Mouse (Mus musculus) testis, adult 2 months (tissue): ENCODE results near the gene Git2. TPM values are rescaled to one million over a fixed set of nuclear protein-coding genes. Genes with fewer than 3 reads are reported as not detected.

Experiments
- H3K27ac ChIP-seq: fragments of 200-500 bp; 2 replicates; pipeline ENCODE4 v1.5.1; 2012; ENCODE audit warnings: low read depth, low read length; ENCODE audit not compliant: control insufficient read depth, insufficient read depth
- H3K27me3 ChIP-seq: fragments of 200-500 bp; 2 replicates; pipeline ENCODE4 v1.6.1; 2012; ENCODE audit warnings: mild to moderate bottlenecking, low read length, moderate library complexity; ENCODE audit not compliant: control insufficient read depth, insufficient read depth
- H3K36me3 ChIP-seq: fragments of 200-500 bp; 2 replicates; pipeline ENCODE4 v1.6.1; 2012; ENCODE audit warnings: mild to moderate bottlenecking, low read length; ENCODE audit not compliant: control insufficient read depth, insufficient read depth
- H3K4me1 ChIP-seq: fragments of 200-500 bp; 2 replicates; pipeline ENCODE4 v1.6.1; 2012; ENCODE audit warnings: low read length; ENCODE audit not compliant: control insufficient read depth, insufficient read depth
- H3K4me3 ChIP-seq: fragments of 200-500 bp; 2 replicates; pipeline ENCODE4 v1.5.1; 2012; ENCODE audit warnings: low read depth, mild to moderate bottlenecking, low read length, moderate library complexity, mixed read lengths; ENCODE audit not compliant: control insufficient read depth
- CTCF ChIP-seq: fragments of 200-500 bp; IDR thresholded peaks from 2 replicates; pipeline ENCODE4 v1.5.1; 2012; ENCODE audit warnings: low read depth, mild to moderate bottlenecking, inconsistent platforms, low read length, moderate library complexity; ENCODE audit not compliant: control insufficient read depth, insufficient read depth, insufficient replicate concordance
- POLR2A ChIP-seq: fragments of 200-500 bp; IDR thresholded peaks from 2 replicates; pipeline ENCODE4 v1.6.1; 2012; ENCODE audit warnings: low read depth, mild to moderate bottlenecking, inconsistent platforms, low read length, moderate library complexity; ENCODE audit not compliant: control insufficient read depth
- polyA plus RNA-seq: library from polyadenylated mRNA; depleted of rRNA; stranded (reverse); fragments of >200 nt; gene quantifications from 2 replicates; pipeline ENCODE4 v1.2.3, GENCODE M21; 2012

Gene Git2
- polyA plus RNA-seq, 1 experiment = 16.1 TPM

DNA sequence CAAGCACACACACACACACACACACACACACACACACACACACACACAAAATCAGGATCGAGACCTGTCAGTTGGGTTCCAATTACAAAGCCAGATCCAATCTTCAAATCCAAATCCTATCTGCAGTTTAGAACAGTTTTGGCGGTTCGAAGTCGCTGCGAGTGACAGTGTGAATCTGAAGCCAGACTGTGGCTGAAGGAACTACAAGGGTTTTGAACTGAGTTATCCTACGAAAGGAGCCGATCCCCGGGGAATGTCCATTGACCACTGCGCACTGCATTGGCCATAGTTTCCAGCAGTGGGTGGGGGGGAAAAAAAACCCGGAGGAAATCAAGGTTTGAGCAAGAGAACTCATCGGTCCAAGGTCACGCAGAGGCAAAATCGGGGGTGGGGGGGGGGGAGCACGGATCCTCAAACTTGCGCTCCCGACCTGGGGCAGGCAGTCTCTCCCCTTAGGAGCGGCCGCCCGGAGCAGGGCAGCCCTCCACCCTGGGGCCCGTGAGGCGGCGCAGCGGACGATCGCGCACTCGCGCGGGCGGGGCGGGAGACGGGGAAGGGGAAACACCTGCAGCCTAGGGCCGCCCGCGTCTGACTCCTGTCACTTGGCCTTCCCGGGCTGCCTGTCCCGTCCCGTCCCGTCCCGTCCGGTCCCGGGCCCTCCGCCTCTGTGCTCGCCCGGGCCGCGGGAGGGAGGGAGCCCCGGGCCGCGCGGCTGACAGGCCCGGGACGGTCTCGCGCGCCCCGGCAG is 2.7 kb downstream of the Git2 start:
- peak overlapping the region; percentile 92 for H3K4me3 ChIP-seq
- H3K4me1 ChIP-seq = peaks cover 19% of the 10 kb centered on the region
- TF ChIP-seq CTCF (no peak), POLR2A (no peak)
- H3K27me3 ChIP-seq = no peaks in the 10 kb centered on the region
- H3K27ac ChIP-seq = peak overlapping the region; percentile 67
- no peaks in the 10 kb centered on the region for H3K36me3 ChIP-seq

GRCm38 (mm10) chr5:114771796-114772195 is 3.5 kb downstream of the Git2 start:
- Histone ChIP-seq H3K36me3 (no peaks in the 10 kb centered on the region), H3K27ac (no peak overlapping the region), H3K27me3 (no peaks in the 10 kb centered on the region), H3K4me3 (no peak overlapping the region), H3K4me1 (peaks cover 17% of the 10 kb centered on the region)
- no peak for TF ChIP-seq POLR2A
- TF ChIP-seq CTCF = no peak

DNA sequence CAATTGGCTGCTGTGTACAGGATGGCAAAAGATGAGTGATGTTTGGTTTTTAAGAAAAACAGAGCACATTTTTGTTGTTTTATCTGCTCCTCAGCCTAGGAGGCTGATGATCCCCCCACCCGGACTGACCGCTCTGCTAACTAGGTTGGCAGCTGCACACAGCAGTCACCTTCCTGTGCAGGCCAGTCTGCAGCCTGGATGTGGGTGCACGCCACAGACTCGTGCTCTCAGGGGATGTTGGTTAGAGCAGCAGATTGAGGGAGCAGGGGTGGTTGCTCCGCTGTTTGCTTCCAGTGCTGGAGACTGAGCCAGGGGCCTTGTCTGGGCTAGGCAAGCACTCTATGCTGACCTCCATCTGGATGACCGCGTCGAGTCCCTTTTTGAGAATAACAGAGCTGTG is 5.5 kb downstream of the Git2 start:
- Histone ChIP-seq H3K27ac (no peak overlapping the region), H3K4me1 (peaks cover 7% of the 10 kb centered on the region), H3K27me3 (no peaks in the 10 kb centered on the region), H3K36me3 (no peaks in the 10 kb centered on the region), H3K4me3 (no peak overlapping the region)
- TF ChIP-seq CTCF = no peak
- no peak for TF ChIP-seq POLR2A

GRCm38 (mm10) chr5:114767185-114767584 is 8.1 kb downstream of the Git2 start:
- Histone ChIP-seq H3K4me1 (peaks cover 2% of the 10 kb centered on the region; the same call in 1 of the 2 replicates), H3K27ac (no peak overlapping the region), H3K4me3 (no peak overlapping the region), H3K27me3 (no peaks in the 10 kb centered on the region), H3K36me3 (no peaks in the 10 kb centered on the region)
- no peak for TF ChIP-seq POLR2A
- TF ChIP-seq CTCF = no peak

DNA sequence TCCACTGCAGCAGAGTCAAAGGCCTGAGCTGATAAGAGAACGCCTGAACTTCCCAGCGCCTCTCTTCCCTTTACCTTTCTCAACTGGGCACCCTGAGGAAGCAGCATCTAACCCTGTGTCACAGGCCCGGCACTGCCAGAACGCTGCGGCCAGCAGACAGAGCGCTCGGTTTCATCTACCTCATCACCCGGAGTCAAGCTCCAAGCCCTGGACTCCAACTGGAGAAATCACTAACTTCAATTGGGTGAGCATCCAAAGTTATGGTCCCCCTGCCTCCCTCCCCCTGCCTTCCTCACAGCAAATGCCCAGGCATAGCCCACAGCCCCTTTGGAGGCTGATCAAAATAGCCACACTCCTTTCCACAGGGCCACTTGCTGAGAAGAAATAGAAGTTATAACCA is 8.6 kb downstream of the Git2 start:
- Histone ChIP-seq H3K27me3 (no peaks in the 10 kb centered on the region), H3K4me1 (no peaks in the 10 kb centered on the region), H3K4me3 (no peak overlapping the region), H3K36me3 (no peaks in the 10 kb centered on the region), H3K27ac (no peak overlapping the region)
- no peak for TF ChIP-seq POLR2A
- TF ChIP-seq CTCF = no peak

GRCm38 (mm10) chr5:114764812-114765735 is 10.2 kb downstream of the Git2 start:
- H3K4me3 ChIP-seq = no peak overlapping the region
- H3K27me3 ChIP-seq = no peaks in the 10 kb centered on the region
- H3K27ac ChIP-seq = no peak overlapping the region
- TF ChIP-seq POLR2A (no peak), CTCF (no peak)
- no peaks in the 10 kb centered on the region for H3K4me1 ChIP-seq
- peaks cover 2% of the 10 kb centered on the region; the same call in 1 of the 2 replicates for H3K36me3 ChIP-seq

DNA sequence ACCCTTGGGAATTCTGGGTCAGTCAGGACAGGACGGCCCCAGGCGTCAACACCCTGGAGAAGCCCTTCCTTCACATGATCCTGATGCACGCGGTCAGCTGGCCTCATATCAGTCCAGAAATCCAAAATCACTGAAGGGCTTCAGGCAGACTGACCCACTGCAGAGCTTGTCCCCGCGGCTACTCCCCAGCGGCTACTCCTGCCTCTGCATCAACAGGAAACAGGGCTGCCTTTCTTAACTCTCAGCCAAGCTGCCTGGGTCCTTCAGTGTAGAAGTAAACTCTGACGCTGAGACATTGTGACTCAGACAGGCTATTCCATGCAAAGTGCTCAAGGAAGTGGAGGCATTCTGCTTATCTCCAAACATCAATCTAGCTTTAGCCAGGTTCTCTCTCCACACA is 13.3 kb downstream of the Git2 start:
- no peak overlapping the region for H3K4me3 ChIP-seq
- H3K36me3 ChIP-seq = peaks cover 2% of the 10 kb centered on the region
- H3K27me3 ChIP-seq = no peaks in the 10 kb centered on the region
- no peak overlapping the region for H3K27ac ChIP-seq
- H3K4me1 ChIP-seq = no peaks in the 10 kb centered on the region
- TF ChIP-seq CTCF = no peak
- no peak for TF ChIP-seq POLR2A
